Mouse (Mus musculus) thymus, adult 2 months (tissue): ENCODE data around the gene Prdm11.

ENCODE experiments used
- CTCF ChIP-seq: fragments of 200-500 bp; IDR thresholded peaks from 2 replicates; pipeline ENCODE4 v1.5.1; 2012; ENCODE audit warnings: mild to moderate bottlenecking, control low read depth, low read length, moderate library complexity, borderline replicate concordance; ENCODE audit not compliant: control insufficient read depth, poor library complexity, insufficient read depth; ENCODE audit errors: extremely low read depth
- POLR2A ChIP-seq: fragments of 200-500 bp; IDR thresholded peaks from 2 replicates; pipeline ENCODE4 v1.6.1; 2012; ENCODE audit warnings: mild to moderate bottlenecking, low read length, control low read depth, moderate library complexity; ENCODE audit not compliant: control insufficient read depth, poor library complexity, insufficient read depth; ENCODE audit errors: extremely low read depth

DNA sequence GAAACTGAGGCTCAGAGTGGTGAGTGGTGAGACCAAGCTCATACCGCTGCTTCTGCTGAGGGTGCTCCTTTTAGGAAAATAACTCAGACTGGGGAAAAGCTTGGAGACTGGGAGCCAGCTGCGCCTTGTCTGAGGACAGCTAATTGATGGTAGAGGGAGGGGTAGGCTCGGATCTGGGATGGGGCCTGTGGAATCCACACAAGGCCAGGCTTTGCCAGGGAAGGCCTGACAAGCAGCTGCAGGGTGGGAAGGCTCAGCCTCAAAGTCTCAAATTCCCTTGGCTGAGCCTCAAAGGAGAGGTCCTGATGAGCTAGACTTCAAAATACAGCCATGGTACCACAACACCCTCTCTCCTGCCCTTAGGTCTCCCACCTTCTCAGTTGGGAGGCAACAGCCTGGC is 36.9 kb upstream of the Prdm11 start:
- TF ChIP-seq POLR2A, result no peak
- no peak for TF ChIP-seq CTCF
